Mouse (Mus musculus) bone marrow, adult 2 months (tissue): ENCODE measurements around the gene Rapgef3.

Experiments used
- CTCF ChIP-seq: fragments of 200-500 bp; IDR thresholded peaks from 2 replicates; pipeline ENCODE4 v1.5.1; 2011; ENCODE audit warnings: low read length, control low read depth; ENCODE audit not compliant: control insufficient read depth, insufficient read depth
- POLR2A ChIP-seq: fragments of 200-500 bp; IDR thresholded peaks from 2 replicates; pipeline ENCODE4 v1.6.1; 2011; ENCODE audit warnings: low read depth, mild to moderate bottlenecking, control low read depth, low read length, borderline replicate concordance; ENCODE audit not compliant: control insufficient read depth

DNA sequence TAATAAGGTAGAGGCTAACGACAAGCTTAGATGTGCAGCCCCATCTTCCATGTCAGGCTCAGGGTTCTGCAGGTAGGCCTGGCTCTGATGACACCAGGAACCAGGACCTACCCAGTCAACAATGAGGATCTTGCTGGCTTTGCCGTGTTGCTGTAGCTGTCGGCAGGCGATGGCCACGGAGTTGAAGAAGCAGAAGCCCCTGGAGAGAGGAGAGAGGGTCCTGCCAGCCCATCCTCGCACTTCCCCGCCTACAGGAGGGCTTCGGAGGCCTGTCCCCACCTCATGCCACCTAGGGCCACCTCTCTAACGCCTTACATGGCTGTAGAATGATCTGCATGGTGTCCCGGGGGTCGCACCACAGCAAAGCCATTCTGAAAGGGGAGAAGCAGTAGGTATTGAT is 31.7 kb upstream of the Rapgef3 start:
- TF ChIP-seq CTCF (no peak), POLR2A (no peak)
